Mouse (Mus musculus): Measurements from ENCODE around the gene Disp2.

DNA sequence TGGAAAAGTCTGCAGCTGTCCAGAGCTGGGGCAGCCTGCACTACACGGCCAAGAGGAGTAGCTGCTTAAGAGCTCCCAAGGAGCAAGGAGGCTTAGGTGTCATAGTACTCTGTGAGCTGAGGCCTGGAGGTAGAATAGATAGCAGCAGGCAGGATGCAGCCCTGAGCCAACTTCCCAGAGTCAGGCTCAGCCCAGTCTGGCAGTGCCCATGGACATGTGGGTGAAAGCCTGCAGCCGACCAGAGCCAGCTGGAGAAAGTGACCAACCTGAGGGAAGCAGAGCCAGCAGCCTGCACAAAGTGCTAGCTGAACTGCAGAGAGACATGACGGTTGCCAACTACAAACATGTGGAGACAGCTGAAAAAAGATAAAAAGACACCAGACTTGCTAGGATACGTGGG, 27.3 kb downstream of the Disp2 start:
- TF ChIP-seq CTCF (IDR thresholded peaks at IDR 0.05; ENCODE audit: low read depth) (no peak), EP300 (IDR thresholded peaks at IDR 0.05; ENCODE audit: low read depth) (no peak)

Measured in heart, postnatal 0 days (tissue).